Mouse (Mus musculus): Measurements from ENCODE around the gene Gps2.
"Not testable (repeated sequence)": the region's sequence is repeated elsewhere in the genome, so short reads cannot be mapped to it uniquely, and the experiment has no call there.

Gps2 gene

DNA sequence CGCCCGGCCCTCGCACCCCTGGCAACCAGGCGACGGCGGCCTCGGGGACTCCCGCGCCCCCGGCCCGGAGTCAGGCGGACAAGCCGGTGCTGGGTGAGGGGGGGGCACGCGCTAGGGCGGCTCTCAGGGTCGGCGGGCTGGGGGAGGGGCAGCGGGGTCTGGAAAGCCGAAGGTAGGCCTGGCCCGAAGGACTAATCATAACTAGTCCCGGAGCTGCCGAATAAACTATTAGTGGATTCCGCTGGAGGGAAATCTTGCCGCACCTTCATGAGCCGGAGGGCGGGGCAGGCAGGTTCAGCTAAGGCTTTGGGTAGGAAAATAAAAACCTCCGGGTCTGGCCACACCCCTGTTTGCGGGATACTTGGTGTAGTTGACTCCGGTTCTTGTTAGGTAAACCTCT is 22.5 kb downstream of the Gps2 start:
- no peak for DNase-seq (ENCODE audit: low spot score in 2 of 2)

DNA sequence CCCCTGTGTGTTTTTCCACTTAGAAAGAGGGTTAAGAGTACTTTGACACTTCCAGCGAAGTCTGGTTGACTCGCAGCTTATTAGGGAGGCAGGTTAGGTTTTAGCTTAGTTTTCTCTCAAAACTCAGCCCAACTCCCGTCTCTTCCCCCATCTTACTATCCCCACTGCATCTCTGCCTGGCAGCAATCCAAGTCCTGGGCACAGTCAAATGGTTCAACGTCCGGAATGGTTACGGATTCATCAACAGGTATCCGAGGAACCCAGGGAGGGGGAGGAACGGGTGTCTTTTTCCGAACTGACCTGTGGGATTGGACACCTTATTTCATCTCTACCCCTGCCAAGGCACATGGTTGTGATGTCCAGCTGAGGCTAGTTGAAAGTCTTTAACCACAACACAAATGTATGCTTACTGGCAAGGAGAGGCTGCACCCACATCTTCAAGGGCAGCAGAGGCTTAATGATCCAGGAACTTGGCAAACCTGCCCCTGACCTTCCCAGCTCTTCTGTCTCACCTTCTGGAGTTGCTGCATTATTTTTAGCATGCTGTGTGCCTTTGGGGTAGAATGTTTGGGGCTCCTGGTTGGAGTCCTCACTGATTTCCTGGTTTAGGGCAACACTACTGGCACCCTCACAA is 23.1 kb downstream of the Gps2 start:
- no peak for DNase-seq (ENCODE audit: low spot score in 2 of 2)

DNA sequence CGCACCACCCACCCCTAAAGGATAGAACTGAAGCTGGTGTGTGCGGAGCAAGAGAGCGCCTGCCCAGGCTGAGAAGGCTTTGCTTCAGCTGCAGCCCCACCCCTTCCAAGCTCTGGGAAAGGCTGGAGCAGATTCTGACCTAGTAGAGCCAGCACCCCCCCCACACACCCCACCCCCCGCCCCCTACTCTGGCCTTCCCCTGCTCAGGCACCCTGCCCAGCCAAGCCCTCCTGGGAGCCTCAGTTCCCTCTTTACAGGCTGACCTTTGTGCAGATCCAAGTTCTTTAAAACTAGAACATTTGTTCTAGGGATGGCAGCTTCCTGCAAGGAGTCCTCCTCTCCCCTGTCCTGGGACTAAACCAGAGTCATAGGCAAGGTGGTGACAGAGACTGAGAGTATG is 23.7 kb downstream of the Gps2 start:
- DNase-seq (ENCODE audit: low spot score in 2 of 2), result no peak

DNA sequence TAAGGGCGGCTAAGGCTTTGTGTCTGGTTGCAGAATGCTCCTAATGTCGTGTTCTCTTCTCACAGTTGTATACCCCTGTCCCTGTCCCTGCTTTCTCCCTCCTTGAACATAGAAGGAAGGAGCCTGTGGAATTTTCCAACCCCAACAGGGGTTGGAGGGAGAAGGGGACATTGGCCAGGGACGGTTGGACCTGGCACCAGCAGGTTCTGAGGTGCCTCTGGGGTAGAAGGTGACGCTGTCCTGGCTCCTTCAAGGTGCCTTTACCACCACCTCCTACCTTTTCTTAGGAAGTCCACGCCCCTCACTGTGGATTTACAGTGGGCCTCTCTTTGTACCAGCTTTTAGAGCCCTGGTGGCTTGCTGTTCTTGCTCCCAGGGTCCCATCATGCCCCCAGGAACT is 24.1 kb downstream of the Gps2 start:
- DNase-seq (ENCODE audit: low spot score in 2 of 2), result no peak

DNA sequence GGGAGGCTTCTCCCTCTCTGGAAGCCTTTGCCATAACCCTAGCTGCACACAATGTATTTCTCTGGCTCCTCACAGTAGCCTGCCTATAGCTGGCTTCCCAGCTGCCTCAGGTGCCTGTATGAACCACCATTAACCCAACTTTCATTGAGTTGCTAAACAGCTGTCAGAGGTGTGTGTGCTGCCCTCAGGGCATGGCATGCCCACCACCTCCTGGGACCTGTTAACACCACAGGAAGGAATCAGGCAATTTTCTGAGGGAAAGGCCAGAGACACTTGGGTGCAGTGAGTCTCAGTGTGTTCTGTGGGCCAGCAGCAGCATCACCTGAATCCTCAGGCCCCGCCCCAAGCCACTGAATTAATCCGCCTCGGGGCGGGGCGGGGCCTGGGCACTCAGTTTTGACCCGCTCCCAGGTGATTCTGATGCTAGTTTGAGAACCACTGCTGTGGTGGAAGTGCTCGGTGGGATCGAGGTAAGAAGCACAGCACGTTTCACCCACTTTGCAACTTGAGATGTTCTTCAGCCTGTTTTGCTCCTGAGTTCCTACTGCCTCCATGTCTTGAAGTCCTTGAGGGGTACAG is 24.8 kb downstream of the Gps2 start:
- no peak for DNase-seq (ENCODE audit: low spot score in 2 of 2)

GRCm38 (mm10) chr11:69939181-69939580 is 25.5 kb downstream of the Gps2 start:
- no peak for DNase-seq (ENCODE audit: low spot score in 2 of 2)

DNA sequence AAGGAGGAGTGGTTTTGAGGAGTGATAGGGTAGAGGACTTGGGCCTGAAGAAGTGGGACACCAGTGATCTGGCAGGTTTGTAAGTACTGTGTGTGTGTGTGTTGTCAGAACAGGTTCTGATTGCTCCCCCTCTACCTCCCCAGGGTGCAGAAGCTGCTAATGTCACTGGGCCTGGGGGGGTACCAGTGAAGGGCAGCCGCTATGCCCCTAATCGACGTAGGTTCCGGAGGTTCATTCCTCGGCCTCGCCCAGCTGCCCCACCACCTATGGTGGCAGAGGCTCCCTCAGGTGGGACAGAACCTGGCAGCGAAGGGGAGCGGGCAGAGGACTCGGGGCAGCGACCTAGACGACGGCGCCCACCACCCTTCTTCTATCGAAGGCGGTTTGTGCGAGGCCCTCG is 26.0 kb downstream of the Gps2 start:
- DNase-seq (ENCODE audit: low spot score in 2 of 2), result no peak

GRCm38 (mm10) chr11:69940962-69941361 is 27.3 kb downstream of the Gps2 start:
- no peak for DNase-seq (ENCODE audit: low spot score in 2 of 2)

- DNase-seq (ENCODE audit: low spot score in 2 of 2), result no peak
These were observed 31.5 kb downstream of the Gps2 start for GRCm38 (mm10) chr11:69945216-69945615.

DNA sequence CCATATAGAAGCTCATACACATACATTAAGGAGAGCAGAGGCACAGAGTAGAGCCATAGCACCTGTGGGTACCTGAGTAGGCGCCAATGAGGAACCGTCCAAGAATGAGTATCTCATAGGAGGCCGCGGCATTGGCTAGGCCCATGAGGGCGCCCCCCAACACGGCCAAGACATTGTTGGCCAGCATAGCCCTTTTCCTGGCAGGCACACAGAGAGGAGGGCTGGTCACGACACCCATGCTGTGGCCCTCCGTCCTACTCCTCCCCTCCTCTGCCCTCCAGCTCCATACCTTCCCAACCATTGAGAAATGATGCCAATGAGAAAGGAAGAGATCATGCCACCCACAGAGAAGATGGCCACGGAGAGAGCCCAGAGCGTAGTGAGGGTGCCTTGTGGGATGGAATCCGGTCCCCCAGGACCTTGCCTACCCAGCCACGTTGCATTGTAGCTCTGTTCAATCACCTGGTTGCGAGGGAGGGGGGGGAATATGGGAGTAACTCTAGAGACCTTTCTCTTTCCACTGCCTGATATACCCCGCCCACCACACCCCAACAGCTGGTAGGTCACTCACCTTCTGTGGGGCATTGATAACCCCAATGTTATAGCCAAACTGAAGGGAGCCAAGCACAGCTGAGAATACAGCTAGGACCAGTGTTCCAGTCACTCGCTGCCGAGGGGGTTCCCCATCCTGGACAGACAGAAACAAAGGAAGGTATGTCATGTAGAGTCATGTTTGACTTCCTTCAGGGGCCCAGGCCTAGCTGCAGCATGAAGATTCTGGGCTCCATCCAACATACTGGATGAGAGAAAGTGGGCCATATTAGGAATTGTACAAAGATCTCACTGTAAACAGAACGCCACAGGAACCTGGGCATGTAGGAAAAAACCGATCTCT is 32.6 kb downstream of the Gps2 start:
- DNase-seq (ENCODE audit: low spot score in 2 of 2), result no peak

DNA sequence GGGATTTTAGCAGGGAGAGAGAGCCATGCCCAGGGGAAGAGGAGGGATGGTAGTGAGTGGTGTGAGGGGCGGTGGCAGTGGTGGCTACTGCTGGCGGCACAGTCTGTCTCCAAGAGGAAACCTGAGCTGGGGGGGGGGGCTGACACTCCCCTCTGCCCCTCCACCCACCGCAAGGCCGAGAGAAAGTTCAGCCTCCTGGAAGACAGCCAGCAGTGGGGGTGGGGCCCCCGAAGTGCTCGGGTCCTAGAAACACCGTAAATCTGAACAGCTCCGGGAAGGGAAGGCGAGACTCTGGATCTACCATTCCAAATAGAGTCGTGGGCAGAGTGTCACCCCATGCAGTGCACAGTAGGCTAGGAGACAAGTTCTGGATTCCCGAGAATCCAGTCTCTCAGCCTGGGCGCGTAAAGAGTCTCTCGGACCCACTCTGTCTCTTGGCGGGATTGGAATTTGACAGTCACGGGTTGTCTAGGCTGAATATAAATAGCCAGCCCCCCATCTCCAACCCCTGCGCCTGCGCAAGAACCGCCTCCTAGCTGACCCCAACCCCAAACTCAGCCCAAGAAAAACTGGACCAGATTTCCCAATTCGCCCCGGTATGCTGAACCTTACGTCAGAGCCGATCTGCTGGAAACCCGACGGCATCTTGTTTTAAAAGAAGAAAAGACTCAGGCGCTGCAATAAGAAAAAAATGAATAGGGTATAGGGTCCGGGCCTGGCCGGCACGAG is 33.8 kb downstream of the Gps2 start:
- DNase-seq (ENCODE audit: low spot score in 2 of 2), result no peak

DNA sequence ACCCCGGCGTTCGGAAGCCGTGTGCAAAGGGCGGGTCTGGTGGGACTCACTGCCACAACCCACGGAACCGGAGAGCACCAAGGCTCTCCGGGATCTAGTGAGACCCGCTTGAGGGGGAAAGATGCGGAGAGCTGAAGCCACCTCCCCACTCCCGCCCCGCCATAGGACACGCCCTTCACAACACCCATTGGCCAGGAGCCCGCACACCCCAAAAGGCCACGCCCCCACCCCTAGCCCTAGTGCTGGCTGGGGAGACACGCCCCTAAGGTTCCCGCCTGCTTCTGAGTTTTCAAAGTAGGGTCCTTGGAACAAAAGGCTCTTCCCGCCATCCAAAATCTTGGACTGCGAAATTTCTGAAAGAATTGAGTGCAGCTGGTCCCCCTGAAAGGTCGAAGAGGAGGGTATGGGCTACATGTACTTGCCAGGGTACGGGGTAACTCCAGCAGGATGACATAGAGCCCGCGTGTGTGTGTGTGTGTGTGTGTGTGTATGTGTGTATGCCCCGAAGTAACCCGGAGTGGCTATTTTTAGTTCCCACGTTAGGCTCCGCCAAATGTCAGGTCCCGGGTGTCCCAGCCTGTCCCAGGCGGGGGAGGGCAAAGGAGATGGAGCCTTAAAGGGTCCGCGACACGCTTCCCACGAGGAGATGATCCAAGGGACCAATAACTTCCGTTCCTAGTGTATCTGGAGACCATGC is 34.5 kb downstream of the Gps2 start, which contains the start of gene Slc2a4:
TSS of gene Slc2a4 (minus strand) at position 123 of the 697 bp plus-strand sequence.
- DNase-seq (ENCODE audit: low spot score in 2 of 2), result no peak

- no peak for DNase-seq (ENCODE audit: low spot score in 2 of 2)
These were observed 35.1 kb downstream of the Gps2 start for GRCm38 (mm10) chr11:69948763-69949150.

DNA sequence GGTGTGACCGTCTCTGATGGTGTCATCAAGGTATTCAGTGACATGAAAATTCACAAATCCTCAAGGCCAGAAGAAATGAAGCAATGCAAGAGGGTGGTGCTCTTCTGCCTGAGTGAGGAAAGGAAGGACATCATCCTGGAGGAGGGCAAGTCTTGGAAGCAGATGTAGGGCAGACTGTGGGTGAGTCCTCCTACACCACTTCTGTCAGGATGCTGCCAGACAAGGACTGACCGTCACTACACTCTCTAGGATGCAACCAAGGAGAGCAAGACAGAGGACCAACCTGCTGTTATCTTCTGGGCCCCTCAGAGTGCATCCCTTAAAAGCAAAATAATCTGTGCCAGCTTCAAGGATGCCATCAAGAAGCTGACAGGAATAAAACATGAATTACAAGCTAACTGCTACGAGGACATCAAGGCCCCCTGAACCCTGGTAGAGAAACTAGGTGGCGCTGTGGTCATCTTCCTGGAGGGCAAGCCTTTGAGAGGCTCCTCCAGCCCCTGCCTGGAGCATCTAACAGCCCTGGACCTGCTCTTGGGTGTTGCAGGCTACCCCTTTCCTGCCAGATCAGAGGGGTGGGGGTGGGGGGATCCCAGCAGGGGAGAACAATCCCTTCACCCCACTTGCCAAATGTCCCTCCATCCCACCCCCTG is 37.2 kb downstream of the Gps2 start:
- DNase-seq (ENCODE audit: low spot score in 2 of 2), result no peak

- no peak for DNase-seq (ENCODE audit: low spot score in 2 of 2)
These were observed 38.6 kb downstream of the Gps2 start for GRCm38 (mm10) chr11:69952274-69952673.

GRCm38 (mm10) chr11:69953267-69953915 is 39.7 kb downstream of the Gps2 start:
- no peak for DNase-seq (ENCODE audit: low spot score in 2 of 2)

DNA sequence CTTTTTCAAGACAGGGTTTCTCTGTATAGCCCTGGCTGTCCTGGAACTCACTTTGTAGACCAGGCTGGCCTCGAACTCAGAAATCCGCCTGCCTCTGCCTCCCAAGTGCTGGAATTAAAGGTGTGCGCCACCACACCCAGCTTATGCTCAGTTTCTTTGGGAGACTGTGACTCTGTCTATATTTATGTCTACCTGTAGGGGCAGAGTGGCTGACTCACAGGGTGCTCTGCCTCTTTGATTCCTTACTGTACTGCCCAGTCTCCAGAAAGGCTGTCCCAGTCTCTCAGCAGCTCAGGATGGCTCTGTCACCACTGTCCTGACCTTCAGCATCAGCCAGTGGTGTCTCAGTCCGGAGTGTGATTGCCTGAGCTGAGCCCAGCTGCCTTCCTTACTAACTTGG is 41.9 kb downstream of the Gps2 start:
- not testable (repeated sequence) for DNase-seq (ENCODE audit: low spot score in 2 of 2)

DNA sequence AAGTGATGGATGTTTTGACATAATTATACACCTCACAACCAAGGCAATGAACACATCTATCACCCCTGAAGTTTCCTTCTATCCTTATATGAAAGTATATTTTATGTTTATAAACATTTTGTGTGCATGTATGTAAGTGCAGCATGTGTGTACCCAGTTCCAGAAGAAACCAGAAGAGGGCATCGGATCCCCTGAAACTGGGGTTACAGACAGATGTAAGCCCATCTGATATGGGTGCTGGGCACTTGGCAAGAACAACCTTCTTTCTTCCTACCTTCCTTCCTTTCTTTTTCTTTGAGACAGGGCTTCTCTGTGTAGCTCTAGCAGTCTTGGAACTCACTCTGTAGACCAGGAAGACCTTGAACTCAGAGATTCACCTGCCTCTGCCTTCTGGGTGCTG is 42.5 kb downstream of the Gps2 start:
- DNase-seq (ENCODE audit: low spot score in 2 of 2), result no peak

GRCm38 (mm10) chr11:69960616-69961015 is 46.9 kb downstream of the Gps2 start:
- no peak for DNase-seq (ENCODE audit: low spot score in 2 of 2)

DNA sequence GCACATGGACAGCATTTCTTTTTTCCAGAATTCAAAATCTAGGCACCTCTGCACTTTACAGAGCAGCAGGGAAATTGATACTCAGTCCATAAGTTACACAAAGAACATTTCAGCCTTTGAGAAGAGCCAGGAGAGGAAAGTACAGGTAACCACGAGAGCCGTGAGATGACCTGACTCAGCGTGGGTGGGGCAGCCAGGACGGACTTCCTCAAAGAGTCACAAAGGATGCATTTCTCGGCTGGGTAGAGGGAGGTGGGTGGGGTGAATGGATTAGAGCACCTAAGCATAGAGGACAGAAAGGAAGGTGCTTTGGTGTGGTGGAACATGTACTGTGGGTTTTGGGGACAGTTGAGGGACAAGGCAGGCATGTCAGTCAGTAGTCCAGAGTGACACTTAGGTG is 48.2 kb downstream of the Gps2 start:
- no peak for DNase-seq (ENCODE audit: low spot score in 2 of 2)
